Mouse (Mus musculus) neural tube, embryonic 11.5 days (tissue): ENCODE results near the gene Cep41. TPM values are rescaled to one million over a fixed set of nuclear protein-coding genes. Genes with fewer than 3 reads are reported as not detected.

ENCODE experiments used
- ATAC-seq: fragments of 200-750 bp; cut with Nextera tagmentation; 2 replicates; pipeline ENCODE4 v1.8.0; 2017; ENCODE audit warnings: moderate number of reproducible peaks, mild to moderate bottlenecking, moderate TSS enrichment, moderate library complexity; ENCODE audit not compliant: insufficient read depth, low FRiP score, low TSS enrichment
- DNase-seq: peaks from one replicate; pipeline ENCODE4 v3.0.0-alpha.2; 2015; ENCODE audit warnings: low spot score
- H3K27ac ChIP-seq: fragments of 300-500 bp; sonication (generic); 2 replicates; pipeline ENCODE4 v1.5.1; 2014; ENCODE audit warnings: low read depth, mild to moderate bottlenecking, low read length
- H3K27me3 ChIP-seq: fragments of 300-500 bp; sonication (generic); 2 replicates; pipeline ENCODE4 v1.6.1; 2014; ENCODE audit warnings: mild to moderate bottlenecking, low read length, mixed read lengths; ENCODE audit not compliant: control insufficient read depth, insufficient read depth
- H3K36me3 ChIP-seq: fragments of 300-500 bp; sonication (generic); 2 replicates; pipeline ENCODE4 v1.6.1; 2014; ENCODE audit warnings: mild to moderate bottlenecking, low read length, moderate library complexity, mixed read lengths; ENCODE audit not compliant: control insufficient read depth, insufficient read depth
- H3K4me1 ChIP-seq: fragments of 300-500 bp; sonication (generic); 2 replicates; pipeline ENCODE4 v1.6.1; 2014; ENCODE audit warnings: low read length, mixed read lengths; ENCODE audit not compliant: control insufficient read depth, insufficient read depth
- H3K4me2 ChIP-seq: fragments of 300-500 bp; sonication (generic); 2 replicates; pipeline ENCODE4 v1.6.1; 2014; ENCODE audit warnings: low read depth, mild to moderate bottlenecking, moderate library complexity
- H3K4me3 ChIP-seq: fragments of 300-500 bp; sonication (generic); 2 replicates; pipeline ENCODE4 v1.5.1; 2014; ENCODE audit warnings: low read depth, low read length
- H3K9ac ChIP-seq: fragments of 300-500 bp; sonication (generic); 2 replicates; pipeline ENCODE4 v1.6.1; 2014; ENCODE audit warnings: mild to moderate bottlenecking, low read length
- H3K9me3 ChIP-seq: fragments of 300-500 bp; sonication (generic); 2 replicates; pipeline ENCODE4 v1.6.1; 2016; ENCODE audit warnings: low read length; ENCODE audit not compliant: control insufficient read depth
- WGBS: fragments of 180-500 bp; shearing (Covaris S2); extraction: QIAGEN DNeasy Blood & Tissue Kit; methylation state at CpG from one replicate; pipeline ENCODE4 v1.1.7; 2014; 5-methylcytosine and 5-hydroxymethylcytosine counted together
- polyA plus RNA-seq: library from polyadenylated mRNA; unstranded; fragments of >200 nt; fragmentation: Nextera tagmentation; extraction: Ambion mirVana; gene quantifications from 2 replicates; pipeline ENCODE4 v1.2.1, GENCODE M21; 2014

Cep41 gene
- polyA plus RNA-seq, 1 experiment from 2014 or later: 27.9 TPM

- Histone ChIP-seq H3K9ac (no peak overlapping the region), H3K36me3 (no peaks in the 10 kb centered on the region), H3K4me2 (no peak overlapping the region), H3K27ac (no peak overlapping the region), H3K4me1 (no peaks in the 10 kb centered on the region), H3K9me3 (no peaks in the 10 kb centered on the region), H3K4me3 (no peak overlapping the region), H3K27me3 (no peaks in the 10 kb centered on the region)
- DNase-seq (no peak), ATAC-seq (no peak)
- WGBS: 65% methylated on average over 6 of the region's 6 CpGs
These were observed 9.3 kb upstream of the Cep41 start for GRCm38 (mm10) chr6:30702881-30703280.

- Histone ChIP-seq H3K36me3 (no peaks in the 10 kb centered on the region), H3K4me1 (no peaks in the 10 kb centered on the region), H3K4me3 (no peak overlapping the region), H3K9ac (no peak overlapping the region), H3K27ac (no peak overlapping the region), H3K9me3 (no peaks in the 10 kb centered on the region), H3K4me2 (no peak overlapping the region), H3K27me3 (no peaks in the 10 kb centered on the region)
- 58% methylated on average over 6 of the region's 6 CpGs for WGBS
- ATAC-seq: no peak
- peak; percentile 44 for DNase-seq
These were observed 6.6 kb upstream of the Cep41 start for GRCm38 (mm10) chr6:30700182-30700581.

- Histone ChIP-seq H3K36me3 (no peaks in the 10 kb centered on the region), H3K9ac (no peak overlapping the region), H3K4me2 (no peak overlapping the region), H3K27me3 (no peaks in the 10 kb centered on the region), H3K9me3 (no peaks in the 10 kb centered on the region), H3K4me1 (peaks cover 5% of the 10 kb centered on the region), H3K4me3 (no peak overlapping the region), H3K27ac (no peak overlapping the region)
- DNase-seq (no peak), ATAC-seq (no peak)
- WGBS: 95% methylated on average over 4 of the region's 4 CpGs
These were observed 4.5 kb upstream of the Cep41 start for GRCm38 (mm10) chr6:30698036-30698435.

GRCm38 (mm10) chr6:30697464-30697863, 3.9 kb upstream of the Cep41 start:
- Histone ChIP-seq H3K4me3 (no peak overlapping the region), H3K27me3 (no peaks in the 10 kb centered on the region), H3K9ac (no peak overlapping the region), H3K27ac (no peak overlapping the region), H3K36me3 (no peaks in the 10 kb centered on the region), H3K9me3 (no peaks in the 10 kb centered on the region), H3K4me2 (no peak overlapping the region), H3K4me1 (peaks cover 9% of the 10 kb centered on the region)
- ATAC-seq (no peak), DNase-seq (no peak)
- WGBS: 53% methylated on average over 5 of the region's 5 CpGs

GRCm38 (mm10) chr6:30695124-30695523, 1.6 kb upstream of the Cep41 start:
- Histone ChIP-seq H3K4me3 (no peak overlapping the region), H3K27ac (no peak overlapping the region), H3K4me2 (no peak overlapping the region), H3K9ac (no peak overlapping the region), H3K9me3 (no peaks in the 10 kb centered on the region), H3K36me3 (no peaks in the 10 kb centered on the region), H3K27me3 (no peaks in the 10 kb centered on the region), H3K4me1 (peaks cover 9% of the 10 kb centered on the region)
- 87% methylated on average over 8 of the region's 8 CpGs for WGBS
- DNase-seq: no peak
- ATAC-seq: no peak

- Histone ChIP-seq H3K27ac (no peak overlapping the region), H3K4me2 (peak overlapping the region; percentile 23), H3K27me3 (no peaks in the 10 kb centered on the region), H3K9ac (no peak overlapping the region), H3K36me3 (no peaks in the 10 kb centered on the region), H3K4me3 (no peak overlapping the region), H3K9me3 (no peaks in the 10 kb centered on the region), H3K4me1 (peaks cover 9% of the 10 kb centered on the region)
- DNase-seq (no peak), ATAC-seq (no peak)
- 40% methylated on average over 6 of the region's 6 CpGs for WGBS
These were observed 660 bp upstream of the Cep41 start for GRCm38 (mm10) chr6:30694209-30694608.

GRCm38 (mm10) chr6:30692826-30693225, 723 bp downstream of the Cep41 start:
- Histone ChIP-seq H3K9ac (peak overlapping the region; percentile 57), H3K36me3 (no peaks in the 10 kb centered on the region), H3K4me2 (peak overlapping the region; percentile 48), H3K27ac (peak overlapping the region; percentile 87), H3K4me3 (peak overlapping the region; percentile 37), H3K27me3 (no peaks in the 10 kb centered on the region), H3K9me3 (no peaks in the 10 kb centered on the region), H3K4me1 (peaks cover 9% of the 10 kb centered on the region)
- ATAC-seq (no peak), DNase-seq (no peak)
- 76% methylated on average over 5 of the region's 5 CpGs for WGBS

- Histone ChIP-seq H3K27me3 (no peaks in the 10 kb centered on the region), H3K9me3 (no peaks in the 10 kb centered on the region), H3K4me1 (peaks cover 7% of the 10 kb centered on the region), H3K4me2 (no peak overlapping the region), H3K36me3 (no peaks in the 10 kb centered on the region), H3K27ac (no peak overlapping the region), H3K4me3 (no peak overlapping the region), H3K9ac (no peak overlapping the region)
- no peak for ATAC-seq
- 95% methylated on average over 7 of the region's 7 CpGs for WGBS
- DNase-seq: no peak
These were observed 6.4 kb downstream of the Cep41 start for GRCm38 (mm10) chr6:30687198-30687597.

GRCm38 (mm10) chr6:30684570-30684969, 9.0 kb downstream of the Cep41 start:
- no peak for DNase-seq
- 85% methylated on average over 1 of the region's 1 CpGs for WGBS

More at GRCm38 (mm10) chr6:30684570-30684969, 9.0 kb downstream of the Cep41 start:
- H3K4me2 ChIP-seq: no peak overlapping the region
- no peak overlapping the region for H3K4me3 ChIP-seq
- peaks cover 10% of the 10 kb centered on the region for H3K4me1 ChIP-seq
- no peaks in the 10 kb centered on the region for H3K27me3 ChIP-seq
- H3K27ac ChIP-seq: no peak overlapping the region
- H3K9ac ChIP-seq: no peak overlapping the region
- no peaks in the 10 kb centered on the region for H3K9me3 ChIP-seq
- ATAC-seq: no peak
- no peaks in the 10 kb centered on the region for H3K36me3 ChIP-seq
